Mouse (Mus musculus) heart, postnatal 0 days (tissue): ENCODE data around the gene Ppid. TPM values are rescaled to one million over a fixed set of nuclear protein-coding genes. Genes with fewer than 3 reads are reported as not detected.

Experiments
- ATAC-seq: fragments of 200-750 bp; cut with Nextera tagmentation; 2 replicates; pipeline ENCODE4 v1.8.0; 2017; ENCODE audit warnings: low read depth, moderate number of reproducible peaks, moderate library complexity; ENCODE audit not compliant: insufficient read depth
- DNase-seq: peaks from one replicate; pipeline ENCODE4 v3.0.0-alpha.2; 2016; ENCODE audit warnings: low spot score
- H3K27ac ChIP-seq: fragments of 300-500 bp; sonication (generic); 2 replicates; pipeline ENCODE4 v1.5.1; 2014; ENCODE audit warnings: low read depth, mild to moderate bottlenecking
- H3K27me3 ChIP-seq: fragments of 300-500 bp; sonication (generic); 2 replicates; pipeline ENCODE4 v1.6.1; 2014; ENCODE audit warnings: low read length, mixed read lengths; ENCODE audit not compliant: control insufficient read depth, insufficient read depth
- H3K36me3 ChIP-seq: fragments of 300-500 bp; sonication (generic); replicated peaks from 2 replicates; pipeline ENCODE4 v1.6.1; 2014; ENCODE audit warnings: low read length, mixed read lengths; ENCODE audit not compliant: control insufficient read depth, insufficient read depth
- H3K4me1 ChIP-seq: fragments of 300-500 bp; sonication (generic); 2 replicates; pipeline ENCODE4 v1.6.1; 2014; ENCODE audit warnings: antibody characterized with exemption; ENCODE audit not compliant: control insufficient read depth, insufficient read depth
- H3K4me2 ChIP-seq: fragments of 300-500 bp; sonication (generic); 2 replicates; pipeline ENCODE4 v1.6.1; 2014; ENCODE audit warnings: low read depth, mild to moderate bottlenecking, low read length, moderate library complexity
- H3K4me3 ChIP-seq: fragments of 300-500 bp; sonication (generic); 2 replicates; pipeline ENCODE4 v1.5.1; 2014; ENCODE audit warnings: low read depth, low read length
- H3K9ac ChIP-seq: fragments of 300-500 bp; sonication (generic); replicated peaks from 2 replicates; pipeline ENCODE4 v1.6.1; 2014; ENCODE audit warnings: low read depth, low read length, mixed read lengths
- H3K9me3 ChIP-seq: fragments of 300-500 bp; sonication (generic); replicated peaks from 2 replicates; pipeline ENCODE4 v1.6.1; 2016; ENCODE audit warnings: low read length; ENCODE audit not compliant: control insufficient read depth
- CTCF ChIP-seq: IDR thresholded peaks from 2 replicates; pipeline ENCODE4 v1.5.1; 2016; ENCODE audit warnings: antibody characterized with exemption, control low read depth, low read depth
- EP300 ChIP-seq: IDR thresholded peaks from 2 replicates; pipeline ENCODE4 v1.6.1; 2016; ENCODE audit warnings: antibody characterized with exemption, low read depth
- WGBS: fragments of 180-500 bp; shearing (Covaris S2); extraction: QIAGEN DNeasy Blood & Tissue Kit; methylation state at CpG from one replicate; pipeline ENCODE4 v1.1.7; 2014; 5-methylcytosine and 5-hydroxymethylcytosine counted together
- polyA plus RNA-seq: library from polyadenylated mRNA; unstranded; fragments of >200 nt; fragmentation: Nextera tagmentation; extraction: Ambion mirVana; gene quantifications from 2 replicates; pipeline ENCODE4 v1.2.1, GENCODE M21; 2015
- total RNA-seq: library from RNA; depleted of rRNA; stranded (reverse); fragments of >200 nt; gene quantifications from 2 replicates; pipeline ENCODE4 v1.2.3, GENCODE M21; 2014; ENCODE audit warnings: low replicate concordance

Ppid gene
- total and polyA plus RNA-seq, 2 experiments from 2014 or later = 28.5 to 52.0 TPM

- TF ChIP-seq EP300 (no peak), CTCF (no peak)
- ATAC-seq = no peak
- 79% methylated on average over 6 of the region's 6 CpGs for WGBS
Measured at GRCm38 (mm10) chr3:79578164-79578563, 13.0 kb upstream of the Ppid start.

GRCm38 (mm10) chr3:79579891-79580575 is 11.1 kb upstream of the Ppid start:
- Histone ChIP-seq H3K27me3 (no peaks in the 10 kb centered on the region), H3K4me2 (no peak overlapping the region)
- 57% methylated on average over 5 of the region's 5 CpGs for WGBS

More at GRCm38 (mm10) chr3:79578164-79578563, 13.0 kb upstream of the Ppid start:
- no peak for DNase-seq
- no peaks in the 10 kb centered on the region for H3K27me3 ChIP-seq
- no peaks in the 10 kb centered on the region for H3K36me3 ChIP-seq
- 0 out of 2 replicates have a peak, but pooled peaks cover 4% of the 10 kb centered on the region for H3K4me1 ChIP-seq
- H3K4me3 ChIP-seq = no peak overlapping the region
- H3K4me2 ChIP-seq = no peak overlapping the region
- no peak overlapping the region for H3K27ac ChIP-seq
- H3K9ac ChIP-seq = no peak overlapping the region
- no peaks in the 10 kb centered on the region for H3K9me3 ChIP-seq

GRCm38 (mm10) chr3:79586804-79587203 is 4.3 kb upstream of the Ppid start:
- Histone ChIP-seq H3K36me3 (no peaks in the 10 kb centered on the region), H3K9me3 (no peaks in the 10 kb centered on the region), H3K27ac (no peak overlapping the region), H3K9ac (no peak overlapping the region), H3K4me2 (no peak overlapping the region), H3K4me3 (no peak overlapping the region), H3K4me1 (no peaks in the 10 kb centered on the region), H3K27me3 (no peaks in the 10 kb centered on the region)
- TF ChIP-seq CTCF (peak; percentile 99), EP300 (no peak)
- peak; percentile 73 for ATAC-seq
- 4% methylated on average over 6 of the region's 6 CpGs for WGBS
- peak; percentile 87 for DNase-seq

More at GRCm38 (mm10) chr3:79579891-79580575, 11.1 kb upstream of the Ppid start:
- H3K9me3 ChIP-seq = no peaks in the 10 kb centered on the region
- ATAC-seq = no peak
- H3K4me1 ChIP-seq = 0 out of 2 replicates have a peak, but pooled peaks cover 4% of the 10 kb centered on the region
- H3K9ac ChIP-seq = no peak overlapping the region
- TF ChIP-seq EP300 (no peak), CTCF (no peak)
- H3K27ac ChIP-seq = no peak overlapping the region
- DNase-seq = no peak
- no peaks in the 10 kb centered on the region for H3K36me3 ChIP-seq
- no peak overlapping the region for H3K4me3 ChIP-seq

GRCm38 (mm10) chr3:79589671-79590070 is 1.5 kb upstream of the Ppid start:
- Histone ChIP-seq H3K9ac (no peak overlapping the region), H3K27me3 (no peaks in the 10 kb centered on the region), H3K4me1 (peaks cover 6% of the 10 kb centered on the region; the same call in 1 of the 2 replicates), H3K9me3 (no peaks in the 10 kb centered on the region), H3K27ac (no peak overlapping the region), H3K36me3 (peaks cover 9% of the 10 kb centered on the region), H3K4me3 (no peak overlapping the region), H3K4me2 (no peak overlapping the region)
- DNase-seq (no peak), ATAC-seq (no peak)
- TF ChIP-seq CTCF = no peak
- no peak for TF ChIP-seq EP300
- 82% methylated on average over 2 of the region's 2 CpGs for WGBS

- Histone ChIP-seq H3K4me1 (peaks cover 6% of the 10 kb centered on the region; the same call in 1 of the 2 replicates), H3K27me3 (no peaks in the 10 kb centered on the region), H3K4me2 (peak overlapping the region; percentile 87), H3K36me3 (peaks cover 27% of the 10 kb centered on the region), H3K27ac (peak overlapping the region; percentile 89), H3K9me3 (no peaks in the 10 kb centered on the region), H3K9ac (peak overlapping the region; percentile 85), H3K4me3 (peak overlapping the region; percentile 92)
- WGBS = 3% methylated on average over 15 of the region's 15 CpGs
- DNase-seq (no peak), ATAC-seq (no peak)
- TF ChIP-seq EP300 (no peak), CTCF (no peak)
Measured at GRCm38 (mm10) chr3:79591793-79592471, 790 bp downstream of the Ppid start.
